Mouse (Mus musculus) myocyte (in vitro differentiated cells): ENCODE results near the gene Ankrd39. TPM values are rescaled to one million over a fixed set of nuclear protein-coding genes. Genes with fewer than 3 reads are reported as not detected.

Source experiments
- H3K27me3 ChIP-seq: one replicate; pipeline ENCODE4 v1.6.1; 2011; ENCODE audit not compliant: control insufficient read depth, insufficient read depth, insufficient read length
- H3K36me3 ChIP-seq: one replicate; pipeline ENCODE4 v1.6.1; 2011; ENCODE audit not compliant: control insufficient read depth, insufficient read depth
- H3K4me2 ChIP-seq: one replicate; pipeline ENCODE4 v1.6.1; 2011; ENCODE audit warnings: low read depth, control low read depth
- H3K4me3 ChIP-seq: one replicate; pipeline ENCODE4 v1.5.1; 2011; ENCODE audit warnings: mild to moderate bottlenecking, control low read depth, moderate library complexity
- H3K79me2 ChIP-seq: one replicate; pipeline ENCODE4 v1.6.1; 2011; ENCODE audit not compliant: control insufficient read depth, insufficient read depth
- H3ac ChIP-seq: one replicate; pipeline ENCODE4 v1.6.1; 2011; ENCODE audit not compliant: control insufficient read depth, insufficient read length
- CEBPB ChIP-seq: IDR thresholded peaks from 2 replicates; pipeline ENCODE4 v1.6.1; 2011; ENCODE audit warnings: mild to moderate bottlenecking, moderate library complexity; ENCODE audit not compliant: poor library complexity, insufficient read depth, severe bottlenecking
- E2F4 ChIP-seq: IDR thresholded peaks from one replicate; pipeline ENCODE4 v1.6.1; 2011; ENCODE audit warnings: mild to moderate bottlenecking, control low read depth, moderate library complexity; ENCODE audit not compliant: insufficient read depth
- MAX ChIP-seq: IDR thresholded peaks from one replicate; pipeline ENCODE4 v1.6.1; 2011; ENCODE audit warnings: low read depth, mild to moderate bottlenecking, control low read depth
- MYOD1 ChIP-seq, 3 experiments: IDR thresholded peaks; one replicate each; pipeline ENCODE4 v1.6.1; 2011; ENCODE audit warnings: control low read depth in 2 of 3, low read depth in 2 of 3, mild to moderate bottlenecking in 2 of 3, moderate library complexity in 1 of 3; ENCODE audit not compliant: insufficient read length in 2 of 3, control insufficient read depth in 1 of 3
- MYOG ChIP-seq, 3 experiments: IDR thresholded peaks; one replicate each; pipeline ENCODE4 v1.6.1; 2011; ENCODE audit warnings: control low read depth in 2 of 3, low read depth in 2 of 3, mild to moderate bottlenecking in 2 of 3; ENCODE audit not compliant: insufficient read length in 2 of 3, control insufficient read depth in 1 of 3, insufficient read depth in 1 of 3
- POLR2A ChIP-seq: IDR thresholded peaks from one replicate; pipeline ENCODE4 v1.6.1; 2011; ENCODE audit warnings: low read depth, mild to moderate bottlenecking, control low read depth, moderate library complexity; ENCODE audit not compliant: insufficient read length
- POLR2AphosphoS2 ChIP-seq: IDR thresholded peaks from one replicate; pipeline ENCODE4 v1.6.1; 2011; ENCODE audit warnings: low read depth, control low read depth; ENCODE audit not compliant: insufficient read length
- REST ChIP-seq: IDR thresholded peaks from one replicate; pipeline ENCODE4 v1.6.1; 2011; ENCODE audit warnings: mild to moderate bottlenecking, control low read depth, moderate library complexity; ENCODE audit not compliant: insufficient read depth, insufficient read length
- SRF ChIP-seq: IDR thresholded peaks from one replicate; pipeline ENCODE4 v1.6.1; 2011; ENCODE audit warnings: low read depth; ENCODE audit not compliant: control insufficient read depth, insufficient read length
- TCF12 ChIP-seq: IDR thresholded peaks from one replicate; pipeline ENCODE4 v1.6.1; 2011; ENCODE audit warnings: mild to moderate bottlenecking, control low read depth; ENCODE audit not compliant: poor library complexity, insufficient read depth, severe bottlenecking
- TCF3 ChIP-seq: IDR thresholded peaks from one replicate; pipeline ENCODE4 v1.6.1; 2011; ENCODE audit warnings: low read depth, control low read depth; ENCODE audit not compliant: insufficient read length
- USF1 ChIP-seq: IDR thresholded peaks from one replicate; pipeline ENCODE4 v1.6.1; 2011; ENCODE audit warnings: low read depth, mild to moderate bottlenecking, control low read depth, moderate library complexity
- polyA plus RNA-seq: library from polyadenylated mRNA; unstranded; fragments of >200 nt; fragmentation: generic; extraction: Trizol; gene quantifications from one replicate; pipeline ENCODE4 v1.2.1, GENCODE M21; 2012; ENCODE audit warnings: missing spikeins

Gene Ankrd39
- polyA plus RNA-seq, 1 experiment, result 17.9 TPM

DNA sequence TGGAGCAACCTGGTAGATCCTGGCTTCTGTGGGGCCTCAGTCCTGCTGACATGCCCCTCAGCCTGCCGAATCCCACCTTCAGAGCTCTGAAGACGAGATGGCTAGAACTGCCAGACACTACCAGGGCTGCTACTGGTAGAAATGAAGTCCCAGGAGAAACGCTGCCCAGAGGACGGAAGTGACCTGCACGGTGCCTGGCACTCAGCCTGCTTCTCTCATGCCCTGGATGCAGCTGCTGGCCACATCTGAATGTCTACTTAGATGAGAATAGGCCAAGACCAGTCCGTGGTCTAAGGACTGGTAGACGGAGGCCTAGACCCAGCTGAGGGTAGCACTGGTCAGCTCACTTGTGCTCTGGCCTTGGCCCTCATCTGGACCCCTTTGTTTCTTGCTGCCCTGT, 16.3 kb downstream of the Ankrd39 start:
- Histone ChIP-seq H3K36me3 (peaks cover 3% of the 10 kb centered on the region), H3K4me2 (no peak overlapping the region), H3K4me3 (no peak overlapping the region), H3ac (no peak overlapping the region), H3K27me3 (no peaks in the 10 kb centered on the region), H3K79me2 (no peaks in the 10 kb centered on the region)
- TF ChIP-seq REST (no peak), MYOD1 (IDR thresholded peaks at IDR 0.05; ENCODE audit: control insufficient read depth in 1 of 3, insufficient read length in 2 of 3, low read depth in 2 of 3) (peak in 1 of 3 experiments; percentile 6), POLR2AphosphoS2 (peak; percentile 7), TCF3 (no peak)

DNA sequence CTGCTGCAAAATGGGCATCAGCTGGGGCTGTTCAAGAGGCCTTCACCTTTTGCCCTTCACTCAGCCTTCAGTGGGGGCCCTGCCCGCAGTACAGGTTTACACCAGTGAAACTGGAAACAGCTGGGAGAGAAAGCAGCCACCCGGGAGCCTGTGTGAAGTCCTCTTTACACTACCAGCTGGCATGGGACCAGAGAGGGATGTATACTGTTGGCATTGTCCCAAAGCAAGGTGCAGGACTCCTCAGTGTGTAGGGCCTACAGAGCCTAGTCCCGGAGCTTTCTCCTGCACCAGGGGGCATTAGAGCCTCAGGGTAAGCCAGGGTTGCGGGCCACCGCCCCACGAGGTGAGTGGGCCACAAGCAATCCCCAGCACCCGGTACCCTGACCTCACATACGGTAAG, 16.8 kb downstream of the Ankrd39 start:
- H3ac ChIP-seq, result no peak overlapping the region
- TF ChIP-seq REST, result no peak
- H3K36me3 ChIP-seq, result peaks cover 3% of the 10 kb centered on the region
- H3K79me2 ChIP-seq, result no peaks in the 10 kb centered on the region
- H3K4me2 ChIP-seq, result no peak overlapping the region
- no peaks in the 10 kb centered on the region for H3K27me3 ChIP-seq
- no peak overlapping the region for H3K4me3 ChIP-seq

DNA sequence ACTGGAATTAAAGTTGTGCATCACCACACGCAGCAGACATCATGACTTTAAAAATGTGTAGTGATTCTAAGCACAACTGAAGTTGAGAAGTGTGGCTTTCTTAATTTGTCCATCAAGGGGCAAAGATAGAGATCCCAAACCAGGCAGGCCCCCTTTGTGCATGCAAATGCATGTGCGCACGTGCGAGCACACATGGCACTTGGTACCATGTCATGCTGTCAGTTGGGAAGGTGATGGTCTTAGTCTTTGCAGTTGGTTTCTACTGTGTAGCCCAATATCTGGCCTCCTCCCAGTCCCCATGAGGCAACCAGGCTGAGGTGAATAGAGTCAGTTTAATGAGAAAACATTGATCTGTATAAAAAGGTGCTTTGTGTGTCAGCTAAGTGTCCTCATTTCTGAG, 17.4 kb downstream of the Ankrd39 start:
- TF ChIP-seq POLR2AphosphoS2 (peak; percentile 56), MAX (no peak), POLR2A (peak; percentile 16)
- Histone ChIP-seq H3K27me3 (no peaks in the 10 kb centered on the region), H3K4me2 (no peak overlapping the region), H3K36me3 (peaks cover 5% of the 10 kb centered on the region), H3ac (no peak overlapping the region), H3K79me2 (no peaks in the 10 kb centered on the region), H3K4me3 (no peak overlapping the region)

DNA sequence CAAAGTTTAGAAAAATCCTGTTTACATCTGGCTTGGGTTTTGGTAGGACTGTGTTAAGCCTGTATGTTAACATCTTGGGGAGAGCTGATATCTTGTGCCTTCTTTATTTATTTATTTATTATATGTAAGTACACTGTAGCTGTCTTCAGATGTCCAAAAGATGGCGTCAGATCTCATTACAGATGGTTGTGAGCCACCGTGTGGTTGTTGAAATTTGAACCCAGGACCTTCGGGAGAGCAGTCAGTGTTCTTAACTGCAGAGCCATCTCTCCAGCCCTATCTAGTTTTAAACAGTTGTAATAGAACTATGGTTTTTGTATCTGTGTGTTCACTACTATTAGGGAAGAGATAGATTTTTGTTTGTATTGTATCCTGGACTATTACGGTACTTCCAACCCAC, 18.0 kb downstream of the Ankrd39 start:
- peaks cover 9% of the 10 kb centered on the region for H3K36me3 ChIP-seq
- H3K4me3 ChIP-seq, result no peak overlapping the region
- no peak overlapping the region for H3ac ChIP-seq
- no peaks in the 10 kb centered on the region for H3K79me2 ChIP-seq
- H3K27me3 ChIP-seq, result no peaks in the 10 kb centered on the region
- TF ChIP-seq E2F4, result no peak
- no peak for TF ChIP-seq USF1
- TF ChIP-seq CEBPB, result no peak
- TF ChIP-seq MAX, result no peak
- no peak for TF ChIP-seq POLR2A
- no peak for TF ChIP-seq TCF3
- no peak for TF ChIP-seq SRF
- no peak for TF ChIP-seq TCF12
- no peak for TF ChIP-seq REST
- TF ChIP-seq POLR2AphosphoS2, result no peak
- H3K4me2 ChIP-seq, result no peak overlapping the region

DNA sequence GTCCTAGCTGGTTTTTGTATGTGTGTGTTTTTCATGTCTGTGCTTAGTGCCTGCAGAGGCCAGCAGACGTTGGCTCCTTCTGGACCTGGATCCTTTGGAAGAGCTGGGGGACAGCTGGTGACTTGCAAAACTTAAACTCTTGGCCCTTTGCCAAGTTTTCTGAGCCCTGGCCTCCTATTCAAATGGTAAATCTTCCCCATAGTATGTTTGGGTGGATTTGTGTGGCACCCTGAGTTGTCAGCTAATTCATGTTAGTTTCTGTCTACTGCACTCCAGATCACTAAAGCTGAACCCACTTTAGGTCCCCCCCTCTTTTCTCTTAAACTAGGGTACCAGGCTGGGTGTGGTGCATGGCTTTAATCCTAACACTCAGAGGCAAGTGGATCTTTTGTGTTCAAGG, 18.9 kb downstream of the Ankrd39 start:
- H3K36me3 ChIP-seq, result peaks cover 9% of the 10 kb centered on the region
- no peak overlapping the region for H3ac ChIP-seq
- TF ChIP-seq MYOD1 (IDR thresholded peaks at IDR 0.05; ENCODE audit: control insufficient read depth in 1 of 3, insufficient read length in 2 of 3, low read depth in 2 of 3) (peak in 1 of 3 experiments; percentile 20), MYOG (IDR thresholded peaks at IDR 0.05; ENCODE audit: control insufficient read depth in 1 of 3, insufficient read depth in 1 of 3, insufficient read length in 2 of 3, low read depth in 2 of 3) (peak in 1 of 3 experiments; percentile 29), POLR2AphosphoS2 (peak; percentile 46), E2F4 (no peak)
- H3K79me2 ChIP-seq, result no peaks in the 10 kb centered on the region
- H3K27me3 ChIP-seq, result no peaks in the 10 kb centered on the region
- no peak overlapping the region for H3K4me3 ChIP-seq
- no peak overlapping the region for H3K4me2 ChIP-seq

DNA sequence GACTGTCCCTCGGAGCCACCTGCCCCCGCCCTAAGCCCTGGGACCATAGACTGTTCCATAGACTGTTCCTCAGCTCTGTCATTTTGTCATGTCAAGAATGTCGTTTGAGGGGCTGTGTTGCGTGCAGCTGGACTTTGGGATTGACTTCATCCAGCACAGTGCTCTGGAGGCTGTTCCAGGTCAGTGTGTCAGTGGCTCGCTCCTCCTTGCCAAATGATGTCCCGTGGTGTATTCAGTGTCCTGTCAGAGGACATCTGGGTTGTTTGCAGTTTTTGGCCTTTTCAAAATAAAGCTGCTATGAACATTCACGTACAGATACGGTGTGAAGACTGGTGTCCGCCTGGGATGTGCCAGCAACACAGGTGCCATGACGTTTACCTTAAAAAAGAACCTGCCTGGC, 20.3 kb downstream of the Ankrd39 start:
- Histone ChIP-seq H3K27me3 (no peaks in the 10 kb centered on the region), H3ac (no peak overlapping the region), H3K79me2 (no peaks in the 10 kb centered on the region), H3K4me2 (no peak overlapping the region), H3K4me3 (no peak overlapping the region), H3K36me3 (peaks cover 12% of the 10 kb centered on the region)
- peak; percentile 9 for TF ChIP-seq POLR2AphosphoS2
- no peak for TF ChIP-seq CEBPB
